18 mouse cellular contexts compared by ENCODE assay signal in genomic region chr1:144737739-144738138, GRCm38 (mm10). TPM values are rescaled to one million over a fixed set of nuclear protein-coding genes. Genes with fewer than 3 reads are reported as not detected.
"Had no signal": no experiment of that assay in that cellular context is flagged by ENCODE, and none has a peak within 500 bp of the region (broad histone marks: within the 10 kb centered on the region; RNA-seq: fewer than 3 reads in every experiment).

No protein-coding gene starts in this region.

- H3K4me2 ChIP-seq: liver, embryonic 13.5 days; lung, embryonic 14.5 days; midbrain, embryonic 11.5 days; midbrain, embryonic 13.5 days; midbrain, embryonic 15.5 days; neural tube, embryonic 12.5 days; stomach, embryonic 15.5 days had no signal

- H3K4me1 ChIP-seq: liver, embryonic 13.5 days; midbrain, embryonic 13.5 days; midbrain, embryonic 15.5 days; neural tube, embryonic 12.5 days; stomach, embryonic 15.5 days had no signal

- ATAC-seq: midbrain, embryonic 13.5 days; midbrain, embryonic 15.5 days had no signal

- DNase-seq: liver, embryonic 13.5 days; lung, adult 18-20 months; lung, embryonic 14.5 days; lung, postnatal 10 days; right cerebral cortex, postnatal 14 days; thymus, adult 2 months; thymus, postnatal 25 days; thymus, postnatal 4 days had no signal

- H3K27me3 ChIP-seq: liver, embryonic 13.5 days; midbrain, embryonic 13.5 days; midbrain, embryonic 15.5 days; neural tube, embryonic 12.5 days; stomach, embryonic 15.5 days had no signal

- H3K27ac ChIP-seq: liver, embryonic 13.5 days; macrophage; midbrain, embryonic 13.5 days; midbrain, embryonic 15.5 days; neural tube, embryonic 12.5 days; stomach, embryonic 15.5 days; stomach, postnatal 0 days had no signal

- H3K4me3 ChIP-seq: liver, embryonic 13.5 days; midbrain, embryonic 13.5 days; midbrain, embryonic 15.5 days; neural tube, embryonic 12.5 days; stomach, embryonic 15.5 days had no signal

- H3K9ac ChIP-seq: liver, embryonic 13.5 days; lung, embryonic 14.5 days; midbrain, embryonic 13.5 days; midbrain, embryonic 15.5 days; neural tube, embryonic 12.5 days; stomach, embryonic 15.5 days had no signal

- H3K36me3 ChIP-seq: liver, embryonic 13.5 days; midbrain, embryonic 13.5 days; midbrain, embryonic 15.5 days; neural tube, embryonic 12.5 days; stomach, embryonic 15.5 days had no signal

- H3K9me3 ChIP-seq: liver, embryonic 13.5 days; midbrain, embryonic 13.5 days; midbrain, embryonic 15.5 days; neural tube, embryonic 12.5 days; stomach, embryonic 15.5 days had no signal

RNA-seq across cellular contexts. Expression of gene Rgs18, which starts 37.5 kb away (rescaled TPM):
- total RNA-seq: midbrain, postnatal 0 days had no signal
- polyA plus RNA-seq: neural tube, embryonic 14.5 days; testis, adult 2 months had no signal
